Mouse (Mus musculus) left cerebral cortex, adult 8-10 months (tissue): ENCODE measurements at regions not wholly inside any gene's neighbourhood (a gene's known extent, or its start where the extent isn't known, plus 50 kb on each side); places are given as distances from the start of the nearest gene placed in this dataset.
A peak's percentile ranks its signal among the peaks of the same experiment; 100 is the strongest.

Source experiments
- DNase-seq, 2 experiments: peaks; one replicate each; pipeline ENCODE4 v3.0.0; 2022; ENCODE audit warnings: low spot score in 2 of 2

- no peak for DNase-seq
Observed at GRCm38 (mm10) chr19:53476768-53477547, 52.0 kb upstream of the Dusp5 start.

- DNase-seq: peak in 1 of 2 experiments; percentile 53
Observed at GRCm38 (mm10) chr19:53469256-53469655, 59.7 kb upstream of the Dusp5 start.

GRCm38 (mm10) chr19:53464681-53465080 is 64.2 kb upstream of the Dusp5 start:
- no peak for DNase-seq

GRCm38 (mm10) chr19:53464135-53464534 is 64.8 kb upstream of the Dusp5 start:
- DNase-seq: no peak

- DNase-seq: no peak
Observed at GRCm38 (mm10) chr19:53461025-53462015, 67.6 kb upstream of the Dusp5 start.

- no peak for DNase-seq
Observed at GRCm38 (mm10) chr19:53460312-53461024, 68.4 kb upstream of the Dusp5 start.

- DNase-seq: no peak
Observed at GRCm38 (mm10) chr19:53459407-53459788, 69.0 kb upstream of the Smndc1 start.

GRCm38 (mm10) chr19:53458770-53459406 is 68.5 kb upstream of the Smndc1 start:
- no peak for DNase-seq

GRCm38 (mm10) chr19:53456681-53457080 is 66.3 kb upstream of the Smndc1 start:
- no peak for DNase-seq

GRCm38 (mm10) chr19:53454571-53454970 is 64.2 kb upstream of the Smndc1 start:
- no peak for DNase-seq

- no peak for DNase-seq
Observed at GRCm38 (mm10) chr19:53454059-53454458, 63.7 kb upstream of the Smndc1 start.

- DNase-seq: no peak
Observed at GRCm38 (mm10) chr19:53453317-53453947, 63.1 kb upstream of the Smndc1 start.

- no peak for DNase-seq
Observed at GRCm38 (mm10) chr19:53452360-53452759, 62.0 kb upstream of the Smndc1 start.

- DNase-seq: peak in 1 of 2 experiments; percentile 49
Observed at GRCm38 (mm10) chr19:53451388-53451922, 61.1 kb upstream of the Smndc1 start.

- DNase-seq: no peak
Observed at GRCm38 (mm10) chr19:53450624-53451387, 60.4 kb upstream of the Smndc1 start.

GRCm38 (mm10) chr19:53449137-53449783 is 58.9 kb upstream of the Smndc1 start:
- DNase-seq: no peak

- DNase-seq: no peak
Observed at GRCm38 (mm10) chr19:53448206-53448605, 57.8 kb upstream of the Smndc1 start.

- DNase-seq: no peak
Observed at GRCm38 (mm10) chr19:53447754-53448153, 57.4 kb upstream of the Smndc1 start.

- no peak for DNase-seq
Observed at GRCm38 (mm10) chr19:53446216-53446615, 55.8 kb upstream of the Smndc1 start.
